Mouse (Mus musculus): ENCODE measurements at regions not wholly inside any gene's neighbourhood (a gene's known extent, or its start where the extent isn't known, plus 50 kb on each side); places are given as distances from the start of the nearest gene placed in this dataset.

GRCm38 (mm10) chr12:71427974-71428373 is 118.3 kb downstream of the Dact1 start:
- no peak for DNase-seq (ENCODE audit: extremely low read depth, low read depth, low spot score)

- no peak for DNase-seq (ENCODE audit: extremely low read depth, low read depth, low spot score)
Observed at GRCm38 (mm10) chr12:71429561-71430200, 120.0 kb downstream of the Dact1 start.

DNA sequence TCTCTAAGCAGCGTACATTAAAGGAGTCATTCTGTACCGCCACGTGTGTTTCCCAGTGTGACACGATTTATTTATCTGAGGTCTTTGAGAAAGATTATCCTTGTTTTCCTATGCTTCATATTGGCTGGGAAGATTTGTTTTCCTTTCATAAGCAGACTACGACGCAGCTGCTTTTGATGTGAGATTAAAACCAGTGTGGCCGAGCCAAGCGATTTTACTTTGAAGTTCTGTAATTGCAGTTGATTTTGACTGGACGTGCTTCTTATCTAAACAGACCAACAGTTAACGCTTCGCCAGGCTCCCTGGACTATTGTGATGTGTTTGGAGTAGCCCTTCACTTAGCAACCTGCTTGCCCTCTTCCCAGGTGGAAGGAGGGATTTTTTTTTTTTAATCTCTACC is 120.6 kb downstream of the Dact1 start:
- no peak for DNase-seq (ENCODE audit: extremely low read depth, low read depth, low spot score)

DNA sequence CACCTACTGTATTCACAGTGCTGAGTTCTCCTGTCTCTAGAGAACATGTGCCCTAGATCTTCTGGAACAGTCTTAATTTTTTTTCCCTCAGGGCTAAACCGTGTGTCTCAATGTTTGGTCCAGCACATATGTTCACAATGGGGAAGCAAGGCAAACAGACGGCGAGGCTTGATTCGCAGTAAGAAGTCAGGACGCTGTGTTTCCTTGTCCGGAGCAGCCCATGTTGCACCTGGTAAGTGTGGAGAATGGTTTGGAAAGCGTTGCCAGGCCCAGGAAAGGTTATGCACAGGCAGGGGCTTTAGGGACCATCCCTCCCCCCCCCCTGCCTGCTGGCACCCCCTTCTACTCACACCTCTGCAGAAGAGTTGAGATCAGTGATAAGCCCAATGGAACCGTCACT is 121.4 kb downstream of the Dact1 start:
- DNase-seq (ENCODE audit: extremely low read depth, low read depth, low spot score) = no peak

- no peak for DNase-seq (ENCODE audit: extremely low read depth, low read depth, low spot score)
Observed at GRCm38 (mm10) chr12:71433549-71434200, 124.0 kb downstream of the Dact1 start.

DNA sequence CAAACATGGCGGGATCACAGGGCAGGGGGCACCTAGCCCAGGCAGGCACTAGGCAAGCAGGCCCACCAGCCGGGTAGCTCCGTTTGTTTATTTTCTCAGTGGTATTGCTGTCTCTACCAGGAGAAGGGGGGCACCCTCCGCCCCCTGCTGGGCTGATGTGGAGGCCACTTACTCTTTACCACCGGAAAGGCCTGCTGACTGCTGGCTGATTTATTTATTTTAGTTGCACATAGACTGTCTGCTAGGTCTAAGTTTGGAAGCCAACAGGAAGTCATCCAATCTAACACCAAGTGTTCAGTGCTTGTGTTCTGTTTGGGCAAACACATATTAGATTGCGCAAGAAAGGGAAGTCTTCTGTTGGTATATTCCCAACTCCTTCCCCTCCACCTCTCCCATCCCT is 128.6 kb downstream of the Dact1 start:
- no peak for DNase-seq (ENCODE audit: extremely low read depth, low read depth, low spot score)

GRCm38 (mm10) chr12:71440863-71441262 is 131.2 kb downstream of the Dact1 start:
- DNase-seq (ENCODE audit: extremely low read depth, low read depth, low spot score) = no peak

- no peak for DNase-seq (ENCODE audit: extremely low read depth, low read depth, low spot score)
Observed at GRCm38 (mm10) chr12:71441272-71441671, 131.6 kb downstream of the Dact1 start.

GRCm38 (mm10) chr12:71446177-71446891 is 136.7 kb downstream of the Dact1 start:
- DNase-seq (ENCODE audit: extremely low read depth, low read depth, low spot score) = no peak

GRCm38 (mm10) chr12:71446892-71447268 is 137.2 kb downstream of the Dact1 start:
- DNase-seq (ENCODE audit: extremely low read depth, low read depth, low spot score) = no peak

DNA sequence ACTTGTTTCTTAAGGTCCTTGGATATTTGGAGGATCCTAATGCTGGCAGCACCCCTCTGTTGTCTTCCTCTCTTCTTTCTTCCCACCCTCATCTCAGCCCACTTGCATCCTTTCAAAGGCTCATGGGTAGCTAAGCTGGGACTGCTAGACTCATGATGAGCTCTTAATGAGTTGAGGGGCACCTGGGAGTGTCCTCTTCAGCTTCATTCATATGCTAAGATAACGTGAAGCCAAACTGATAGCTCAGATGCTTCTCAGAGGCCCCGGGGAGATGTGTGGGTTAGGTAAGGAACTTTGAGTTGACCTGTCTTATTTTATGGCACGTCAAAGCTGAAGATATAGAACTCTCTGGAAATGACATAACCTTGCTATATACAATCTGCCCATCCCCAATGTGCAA is 139.3 kb downstream of the Dact1 start:
- no peak for DNase-seq (ENCODE audit: extremely low read depth, low read depth, low spot score)

- DNase-seq (ENCODE audit: extremely low read depth, low read depth, low spot score) = no peak
Observed at GRCm38 (mm10) chr12:71450128-71450527, 140.4 kb downstream of the Dact1 start.

GRCm38 (mm10) chr12:71450680-71451463 is 141.2 kb downstream of the Dact1 start:
- DNase-seq (ENCODE audit: extremely low read depth, low read depth, low spot score) = no peak

DNA sequence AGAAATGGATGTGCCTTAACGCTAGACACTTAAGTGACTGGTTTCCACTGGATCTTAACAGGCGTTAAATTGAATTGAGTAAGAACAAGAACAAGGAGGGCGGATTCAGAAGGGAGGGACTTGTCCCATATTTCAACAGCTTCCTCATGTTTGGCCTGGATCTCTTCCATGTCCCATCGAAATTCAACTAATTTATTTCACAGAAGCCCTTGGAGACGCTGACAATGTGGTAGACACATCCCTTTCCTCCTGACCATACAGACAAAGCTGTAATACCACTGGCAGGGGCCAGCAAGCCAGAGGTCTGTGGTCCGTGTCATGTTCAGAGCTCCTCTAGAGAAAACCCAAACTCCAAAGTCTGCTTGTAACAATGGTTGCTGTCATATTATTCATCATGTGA is 147.2 kb downstream of the Dact1 start:
- DNase-seq (ENCODE audit: extremely low read depth, low read depth, low spot score) = no peak

DNA sequence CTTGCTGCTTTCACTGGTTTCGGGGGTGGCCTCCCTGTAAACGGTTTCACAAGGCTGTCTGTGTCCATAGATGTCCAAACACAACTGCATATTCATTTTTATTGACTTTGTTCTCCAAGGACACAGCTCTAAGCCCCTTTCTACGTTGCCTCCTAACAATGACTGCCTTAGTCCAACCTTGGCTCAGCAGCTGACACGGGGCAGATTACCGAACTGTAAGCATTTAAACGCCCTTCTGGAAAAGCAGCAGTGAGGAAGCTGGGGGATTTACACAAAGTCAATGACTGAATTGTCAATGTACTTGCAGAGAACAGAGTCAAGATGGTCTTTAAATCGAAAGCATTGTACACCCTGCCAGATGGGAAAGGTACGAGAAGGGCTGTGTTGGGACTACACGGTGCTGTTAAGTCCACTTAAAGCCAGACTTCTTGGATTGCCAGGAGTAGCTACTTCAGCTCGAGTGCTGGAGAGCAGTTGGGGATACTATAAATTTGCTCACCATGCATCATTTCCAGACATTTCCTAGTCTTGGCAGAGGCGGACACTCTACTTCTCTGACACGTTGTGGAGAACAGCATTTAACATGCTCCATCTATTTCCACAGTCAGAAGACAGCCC is 149.0 kb downstream of the Dact1 start:
- no peak for DNase-seq (ENCODE audit: extremely low read depth, low read depth, low spot score)

DNA sequence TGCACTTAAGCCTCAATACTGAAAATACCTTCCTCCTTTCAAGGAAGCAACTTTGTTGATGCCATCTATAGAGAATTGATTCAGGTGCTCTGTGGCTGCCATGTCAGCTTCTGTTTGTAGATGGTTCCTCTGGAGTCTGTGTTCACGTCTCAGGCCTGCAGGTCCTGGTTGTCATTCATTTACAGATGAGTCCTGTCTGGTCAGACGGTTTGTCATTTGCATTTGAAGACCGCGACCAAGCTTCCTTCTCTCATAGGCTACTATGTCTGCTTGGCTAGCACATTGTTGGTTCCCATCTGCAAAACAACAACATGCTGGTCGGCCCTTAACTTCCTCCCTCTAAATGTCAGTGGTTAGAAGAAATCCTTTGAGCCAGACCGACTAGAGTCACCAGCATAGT is 151.0 kb downstream of the Dact1 start:
- no peak for DNase-seq (ENCODE audit: extremely low read depth, low read depth, low spot score)

- DNase-seq (ENCODE audit: extremely low read depth, low read depth, low spot score) = no peak
Observed at GRCm38 (mm10) chr12:71467820-71468219, 158.1 kb downstream of the Dact1 start.

DNA sequence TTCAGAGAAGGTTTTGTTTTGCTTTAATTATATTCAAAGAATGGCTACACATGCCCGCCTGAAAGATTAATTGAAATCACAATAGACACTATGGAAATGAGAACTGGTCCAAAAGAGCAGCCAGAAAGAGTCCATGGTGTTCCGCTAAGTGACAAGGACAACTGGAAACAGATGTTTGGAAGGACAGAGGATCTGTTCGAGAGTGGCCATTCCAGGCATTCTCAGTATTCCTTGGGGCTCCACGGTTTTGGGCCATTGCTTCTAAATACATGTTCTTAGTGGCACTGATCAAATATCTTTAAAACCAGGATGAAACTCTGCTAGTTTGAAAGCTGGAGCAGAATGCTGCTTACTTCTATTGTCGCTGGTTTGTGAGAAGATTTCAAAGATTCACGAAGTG is 158.6 kb downstream of the Dact1 start:
- DNase-seq (ENCODE audit: extremely low read depth, low read depth, low spot score) = no peak

DNA sequence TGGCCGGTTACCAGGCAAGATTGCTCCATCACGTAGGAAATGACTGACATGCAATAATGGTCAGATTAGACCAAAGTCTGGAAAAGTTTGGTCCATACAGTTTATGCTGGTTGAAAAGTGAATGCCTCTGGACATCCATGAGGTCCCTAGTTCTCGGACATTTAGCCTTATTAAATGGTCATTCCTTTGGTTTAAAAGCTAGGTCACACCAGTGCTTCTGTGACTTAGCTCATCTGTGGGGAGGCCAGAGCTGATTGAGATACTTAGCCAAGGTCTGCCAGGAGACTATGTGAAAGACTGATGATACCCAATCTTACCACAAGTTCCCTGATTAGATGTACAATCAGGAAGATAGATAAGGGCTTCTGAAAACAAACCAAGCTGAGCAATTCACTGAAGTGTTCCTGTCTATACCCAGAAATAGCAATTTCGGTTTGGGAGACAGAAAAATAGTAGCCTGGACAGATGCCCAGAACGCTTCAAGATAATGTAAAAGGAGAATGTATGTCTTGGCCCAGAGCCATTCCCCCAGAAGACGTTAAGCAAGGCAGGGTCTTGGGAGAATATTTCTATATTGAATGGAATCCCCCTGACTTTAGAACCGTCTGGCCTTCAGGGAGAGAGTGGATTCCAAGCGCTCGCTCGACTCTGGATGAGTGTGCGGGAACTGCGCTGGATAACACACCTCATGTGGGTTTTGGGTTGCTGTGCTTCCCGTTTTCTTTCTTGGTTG is 161.5 kb downstream of the Dact1 start:
- no peak for DNase-seq (ENCODE audit: extremely low read depth, low read depth, low spot score)

- no peak for DNase-seq (ENCODE audit: extremely low read depth, low read depth, low spot score)
Observed at GRCm38 (mm10) chr12:71471720-71472119, 162.0 kb downstream of the Dact1 start.

Data from fat pad, adult 2 months (tissue).